Comparison of ENCODE assay signal across 8 mouse cellular contexts in genomic region chr6:125232045-125232437, GRCm38 (mm10). TPM values are rescaled to one million over a fixed set of nuclear protein-coding genes. Genes with fewer than 3 reads are reported as not detected.
DNase-seq lines count a peak whose midpoint lies in the region; ATAC-seq and TF ChIP-seq lines count a peak whose summit lies in the region.

No protein-coding gene starts in this region.

- 27% methylated on average over 4 of the region's 4 CpGs for WGBS in kidney, adult 2 months
- 57% methylated on average over 4 of the region's 4 CpGs for WGBS in hindbrain, embryonic 13.5 days

- TF ChIP-seq POLR2A in kidney, adult 2 months (IDR thresholded peaks at IDR 0.05; ENCODE audit: low read depth, low read length) = no peak

- H3K9me3 ChIP-seq in hindbrain, embryonic 13.5 days = no peaks in the 10 kb centered on the region
- no peaks in the 10 kb centered on the region for H3K9me3 ChIP-seq in megakaryocyte, embryonic 14.5 days

- no peaks in the 10 kb centered on the region for H3K36me3 ChIP-seq in kidney, adult 2 months (ENCODE audit: control insufficient read depth, insufficient read depth, low read length)
- no peaks in the 10 kb centered on the region for H3K36me3 ChIP-seq in hindbrain, embryonic 13.5 days
- H3K36me3 ChIP-seq in megakaryocyte, embryonic 14.5 days (replicated peaks; ENCODE audit: low read length) = peaks cover 45% of the 10 kb centered on the region

- H3K4me1 ChIP-seq in kidney, adult 2 months (ENCODE audit: control insufficient read depth, insufficient read depth, low read length) = peaks cover 4% of the 10 kb centered on the region; the same call in 1 of the 2 replicates
- peaks cover 19% of the 10 kb centered on the region for H3K4me1 ChIP-seq in hindbrain, embryonic 13.5 days (replicated peaks)
- peaks cover 75% of the 10 kb centered on the region for H3K4me1 ChIP-seq in megakaryocyte, embryonic 14.5 days

- peak overlapping the region; percentile 72 for H3K4me3 ChIP-seq in kidney, adult 2 months (ENCODE audit: insufficient read depth, low read depth, low read length)
- H3K4me3 ChIP-seq in hindbrain, embryonic 13.5 days = peak overlapping the region; percentile 43
- peak overlapping the region; percentile 96 for H3K4me3 ChIP-seq in megakaryocyte, embryonic 14.5 days (replicated peaks)

- H3K27ac ChIP-seq in kidney, adult 2 months (ENCODE audit: insufficient read depth, low read depth, low read length) = peak overlapping the region; percentile 53
- peak overlapping the region; percentile 73; the same call in 1 of the 2 replicates for H3K27ac ChIP-seq in hindbrain, embryonic 13.5 days

- no peaks in the 10 kb centered on the region for H3K27me3 ChIP-seq in kidney, adult 2 months (replicated peaks; ENCODE audit: control insufficient read depth, insufficient read depth, low read length)
- H3K27me3 ChIP-seq in hindbrain, embryonic 13.5 days = 0 out of 2 replicates have a peak, but pooled peaks cover 4% of the 10 kb centered on the region
- H3K27me3 ChIP-seq in megakaryocyte, embryonic 14.5 days (replicated peaks) = no peaks in the 10 kb centered on the region

- ATAC-seq in hindbrain, embryonic 13.5 days (ENCODE audit: low FRiP score) = peak; percentile 14; the same call in 1 of the 2 replicates
- no peak for ATAC-seq in cerebellum, adult (ENCODE audit: insufficient number of reproducible peaks, low FRiP score, low TSS enrichment)

- peak overlapping the region; percentile 75 for H3K9ac ChIP-seq in hindbrain, embryonic 13.5 days

- no peak for TF ChIP-seq CTCF in kidney, adult 2 months (conservative IDR thresholded peaks at IDR 0.05; ENCODE audit: insufficient read depth, insufficient read length, low read depth, low read length)

- H3K4me2 ChIP-seq in hindbrain, embryonic 13.5 days = peak overlapping the region; percentile 87

- DNase-seq in kidney, adult 2 months = no peak
- no peak for DNase-seq in kidney, adult 11 months
- peak; percentile 19 for DNase-seq in R1 (ENCODE audit: low read depth, low spot score)
- DNase-seq in spleen, adult 12 weeks (ENCODE audit: low spot score) = no peak
- DNase-seq in ovary, postnatal 10 days (ENCODE audit: low spot score) = no peak

RNA-seq across cellular contexts. Expression of gene Tapbpl, which starts 0.4 kb away (rescaled TPM):
- 16.0 and 16.4 TPM in 2 replicates for polyA plus RNA-seq in kidney, adult 2 months (2012; rRNA removed)
- 4.3 and 5.0 TPM in 2 replicates for polyA plus RNA-seq in hindbrain, embryonic 13.5 days (2015; fragmentation: Nextera tagmentation; extraction: Ambion mirVana)
- 4.5 and 6.0 TPM in 2 replicates for polyA plus RNA-seq in megakaryocyte, embryonic 14.5 days (2012; ENCODE audit: insufficient read depth, low replicate concordance)

RNA-seq across cellular contexts. Expression of gene Cd27, which starts 4.8 kb away (rescaled TPM):
- 0.64 and 7.0 TPM in 2 replicates for polyA plus RNA-seq in kidney, adult 2 months (2012; rRNA removed)
- 1.5 and 2.2 TPM in 2 replicates for polyA plus RNA-seq in hindbrain, embryonic 13.5 days (2015; fragmentation: Nextera tagmentation; extraction: Ambion mirVana)
- polyA plus RNA-seq in megakaryocyte, embryonic 14.5 days (2012; ENCODE audit: insufficient read depth, low replicate concordance) = 1.3 TPM in 1 of 2 replicates, not detected in the other

RNA-seq across cellular contexts. Expression of gene Vamp1, which starts 16.7 kb away (rescaled TPM):
- 19.1 and 19.8 TPM in 2 replicates for polyA plus RNA-seq in kidney, adult 2 months (2012; rRNA removed)
- polyA plus RNA-seq in hindbrain, embryonic 13.5 days (2015; fragmentation: Nextera tagmentation; extraction: Ambion mirVana) = 11.3 and 12.9 TPM in 2 replicates
- 1.4 and 1.9 TPM in 2 replicates for polyA plus RNA-seq in megakaryocyte, embryonic 14.5 days (2012; ENCODE audit: insufficient read depth, low replicate concordance)

RNA-seq across cellular contexts. Expression of gene Mrpl51, which starts 40.4 kb away (rescaled TPM):
- 102 and 110 TPM in 2 replicates for polyA plus RNA-seq in kidney, adult 2 months (2012; rRNA removed)
- polyA plus RNA-seq in hindbrain, embryonic 13.5 days (2015; fragmentation: Nextera tagmentation; extraction: Ambion mirVana) = 158 and 164 TPM in 2 replicates
- 68.3 and 124 TPM in 2 replicates for polyA plus RNA-seq in megakaryocyte, embryonic 14.5 days (2012; ENCODE audit: insufficient read depth, low replicate concordance)

RNA-seq across cellular contexts. Expression of gene Ncapd2, which starts 40.5 kb away (rescaled TPM):
- 15.6 and 18.7 TPM in 2 replicates for polyA plus RNA-seq in kidney, adult 2 months (2012; rRNA removed)
- 56.7 and 62.9 TPM in 2 replicates for polyA plus RNA-seq in hindbrain, embryonic 13.5 days (2015; fragmentation: Nextera tagmentation; extraction: Ambion mirVana)
- polyA plus RNA-seq in megakaryocyte, embryonic 14.5 days (2012; ENCODE audit: insufficient read depth, low replicate concordance) = 92.0 and 141 TPM in 2 replicates

Comparison
In these comparisons a context has a peak if more than half of its experiments do, and no peak if none do; other contexts are left out.
1. H3K4me3 ChIP-seq: peak in every context shown above with its lines; median percentile 96 in megakaryocyte, embryonic 14.5 days; 72 in kidney, adult 2 months; 43 in hindbrain, embryonic 13.5 days.